Mouse (Mus musculus): Measurements from ENCODE around the gene Tfpi.
"Not testable (repeated sequence)": the region's sequence is repeated elsewhere in the genome, so short reads cannot be mapped to it uniquely, and the experiment has no call there.

The Tfpi gene

GRCm38 (mm10) chr2:84389075-84389474 lies 87.5 kb downstream of the Tfpi start:
- no peak for DNase-seq (ENCODE audit: low read depth, low spot score)

- DNase-seq (ENCODE audit: low read depth, low spot score) = not testable (repeated sequence)
Measured at GRCm38 (mm10) chr2:84388537-84388936, 88.0 kb downstream of the Tfpi start.

GRCm38 (mm10) chr2:84388023-84388416 lies 88.6 kb downstream of the Tfpi start:
- no peak for DNase-seq (ENCODE audit: low read depth, low spot score)

GRCm38 (mm10) chr2:84387394-84388022 lies 89.1 kb downstream of the Tfpi start:
- no peak for DNase-seq (ENCODE audit: low read depth, low spot score)

- DNase-seq (ENCODE audit: low read depth, low spot score) = no peak
Measured at GRCm38 (mm10) chr2:84386563-84387393, 89.8 kb downstream of the Tfpi start.

- DNase-seq (ENCODE audit: low read depth, low spot score) = no peak
Measured at GRCm38 (mm10) chr2:84384911-84385693, 91.5 kb downstream of the Tfpi start.

- no peak for DNase-seq (ENCODE audit: low read depth, low spot score)
Measured at GRCm38 (mm10) chr2:84383828-84384227, 92.7 kb downstream of the Tfpi start.
